Mouse (Mus musculus) stomach, embryonic 14.5 days (tissue): Measurements from ENCODE around the gene Fpr-rs6. TPM values are rescaled to one million over a fixed set of nuclear protein-coding genes. Genes with fewer than 3 reads are reported as not detected.

Source experiments
- ATAC-seq: fragments of 200-750 bp; cut with Nextera tagmentation; 2 replicates; pipeline ENCODE4 v1.8.0; 2017; ENCODE audit warnings: low read depth, moderate TSS enrichment; ENCODE audit not compliant: insufficient number of reproducible peaks, insufficient read depth, low FRiP score
- H3K27ac ChIP-seq: fragments of 300-500 bp; sonication (generic); 2 replicates; pipeline ENCODE4 v1.5.1; 2014; ENCODE audit warnings: mild to moderate bottlenecking, low read length, moderate library complexity, mixed read lengths
- H3K27me3 ChIP-seq: fragments of 300-500 bp; sonication (generic); 2 replicates; pipeline ENCODE4 v1.6.1; 2014; ENCODE audit warnings: low read length, control low read depth, mixed read lengths; ENCODE audit not compliant: control insufficient read depth, insufficient read depth
- H3K36me3 ChIP-seq: fragments of 300-500 bp; sonication (generic); 2 replicates; pipeline ENCODE4 v1.6.1; 2014; ENCODE audit warnings: mild to moderate bottlenecking, control low read depth, low read length, moderate library complexity, mixed read lengths; ENCODE audit not compliant: control insufficient read depth, insufficient read depth
- H3K4me1 ChIP-seq: fragments of 300-500 bp; sonication (generic); 2 replicates; pipeline ENCODE4 v1.6.1; 2014; ENCODE audit warnings: low read length, control low read depth, mixed read lengths; ENCODE audit not compliant: control insufficient read depth, insufficient read depth
- H3K4me2 ChIP-seq: fragments of 300-500 bp; sonication (generic); replicated peaks from 2 replicates; pipeline ENCODE4 v1.6.1; 2014; ENCODE audit warnings: low read depth, low read length, control low read depth
- H3K4me3 ChIP-seq: fragments of 300-500 bp; sonication (generic); 2 replicates; pipeline ENCODE4 v1.5.1; 2014; ENCODE audit warnings: low read depth, low read length, control low read depth
- H3K9ac ChIP-seq: fragments of 300-500 bp; sonication (generic); replicated peaks from 2 replicates; pipeline ENCODE4 v1.6.1; 2014; ENCODE audit warnings: low read depth, mild to moderate bottlenecking, control low read depth, low read length, moderate library complexity, mixed read lengths
- H3K9me3 ChIP-seq: fragments of 300-500 bp; sonication (generic); 2 replicates; pipeline ENCODE4 v1.6.1; 2016; ENCODE audit warnings: low read depth, low read length, control low read depth; ENCODE audit not compliant: control insufficient read depth
- polyA plus RNA-seq: library from polyadenylated mRNA; unstranded; fragments of >200 nt; fragmentation: Nextera tagmentation; extraction: Ambion mirVana; gene quantifications from 2 replicates; pipeline ENCODE4 v1.2.1, GENCODE M21; 2014

Fpr-rs6 gene
- polyA plus RNA-seq = not detected in 2 replicates

DNA sequence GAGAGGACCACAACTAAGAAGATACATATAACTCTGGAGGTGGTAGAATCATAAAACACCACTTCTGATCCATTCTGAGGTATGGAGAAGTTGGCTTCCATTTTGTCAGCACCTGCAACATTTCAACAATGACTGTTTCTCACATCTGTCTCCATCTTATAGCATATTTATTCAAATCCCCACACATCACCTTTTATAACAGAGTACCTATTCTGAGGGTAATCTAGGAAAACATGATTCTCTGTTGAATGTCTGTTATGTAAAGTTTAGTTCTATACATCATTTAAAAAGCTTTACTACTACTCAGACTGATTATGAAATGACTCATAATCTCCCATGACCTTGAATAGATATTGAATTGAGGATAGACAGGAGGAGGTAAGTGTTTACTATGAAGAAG is at the start of gene Fpr-rs6:
Gene Fpr-rs6 (minus strand): TSS at position 101 of the 400 bp plus-strand sequence.
- no peak for ATAC-seq
- H3K36me3 ChIP-seq = no peaks in the 10 kb centered on the region

More for the DNA sequence above, at the start of gene Fpr-rs6:
- H3K9ac ChIP-seq = no peak within 1 kb of the TSS
- H3K4me1 ChIP-seq = no peaks in the 10 kb centered on the region
- H3K4me2 ChIP-seq = no peak within 1 kb of the TSS
- H3K9me3 ChIP-seq = peaks cover 9% of the 10 kb centered on the region; the same call in 1 of the 2 replicates
- H3K27ac ChIP-seq = no peak within 1 kb of the TSS
- no peak within 1 kb of the TSS for H3K4me3 ChIP-seq
- no peaks in the 10 kb centered on the region for H3K27me3 ChIP-seq

Other genes starting within 250 kb of the Fpr-rs6 start
- gene Vmn2r104, start 134.8 kb downstream of the Fpr-rs6 start, polyA plus RNA-seq = not detected in 2 replicates
- gene Fpr-rs7, start 68.9 kb downstream of the Fpr-rs6 start, polyA plus RNA-seq = not detected in 2 replicates
- gene Vmn2r105, start 52.0 kb upstream of the Fpr-rs6 start, polyA plus RNA-seq = not detected in 2 replicates
- not detected in 2 replicates for gene Vmn2r106, start 102.5 kb upstream of the Fpr-rs6 start, polyA plus RNA-seq
- gene Vmn2r107, start 162.1 kb upstream of the Fpr-rs6 start, polyA plus RNA-seq = not detected in 2 replicates
- gene Vmn1r224, start 231.0 kb upstream of the Fpr-rs6 start, polyA plus RNA-seq = not detected in 2 replicates